Mouse (Mus musculus) lung, embryonic 16.5 days (tissue): ENCODE results near the gene Mylk2. TPM values are rescaled to one million over a fixed set of nuclear protein-coding genes. Genes with fewer than 3 reads are reported as not detected.

Source experiments
- ATAC-seq: fragments of 200-750 bp; cut with Nextera tagmentation; 2 replicates; pipeline ENCODE4 v1.8.0; 2017; ENCODE audit warnings: low read depth, mild to moderate bottlenecking, moderate library complexity
- H3K27ac ChIP-seq: fragments of 300-500 bp; sonication (generic); 2 replicates; pipeline ENCODE4 v1.5.1; 2014; ENCODE audit warnings: mild to moderate bottlenecking, control low read depth, low read length
- H3K27me3 ChIP-seq: fragments of 300-500 bp; sonication (generic); 2 replicates; pipeline ENCODE4 v1.6.1; 2014; ENCODE audit warnings: low read depth, low read length, mixed read lengths; ENCODE audit not compliant: control insufficient read depth, insufficient read depth
- H3K36me3 ChIP-seq: fragments of 300-500 bp; sonication (generic); 2 replicates; pipeline ENCODE4 v1.6.1; 2014; ENCODE audit warnings: low read length; ENCODE audit not compliant: control insufficient read depth, insufficient read depth
- H3K4me1 ChIP-seq: fragments of 300-500 bp; sonication (generic); replicated peaks from 2 replicates; pipeline ENCODE4 v1.6.1; 2014; ENCODE audit warnings: low read length, mixed read lengths; ENCODE audit not compliant: control insufficient read depth, insufficient read depth
- H3K4me2 ChIP-seq: fragments of 300-500 bp; sonication (generic); 2 replicates; pipeline ENCODE4 v1.6.1; 2014; ENCODE audit warnings: low read depth, low read length, control low read depth
- H3K4me3 ChIP-seq: fragments of 300-500 bp; sonication (generic); 2 replicates; pipeline ENCODE4 v1.5.1; 2014; ENCODE audit warnings: mild to moderate bottlenecking, low read length, control low read depth
- H3K9ac ChIP-seq: fragments of 300-500 bp; sonication (generic); 2 replicates; pipeline ENCODE4 v1.6.1; 2014; ENCODE audit warnings: low read length, control low read depth
- H3K9me3 ChIP-seq: fragments of 300-500 bp; sonication (generic); 2 replicates; pipeline ENCODE4 v1.6.1; 2016; ENCODE audit warnings: low read length; ENCODE audit not compliant: control insufficient read depth
- WGBS: fragments of 180-500 bp; shearing (Covaris S2); extraction: QIAGEN DNeasy Blood & Tissue Kit; methylation state at CpG from one replicate; pipeline ENCODE4 v1.1.7; 2014; 5-methylcytosine and 5-hydroxymethylcytosine counted together
- polyA plus RNA-seq: library from polyadenylated mRNA; unstranded; fragments of >200 nt; fragmentation: Nextera tagmentation; extraction: Ambion mirVana; gene quantifications from 2 replicates; pipeline ENCODE4 v1.2.1, GENCODE M21; 2015

Gene Mylk2
- polyA plus RNA-seq, 1 experiment from 2014 or later: 0.16 TPM

GRCm38 (mm10) chr2:152896926-152897325, 14.2 kb upstream of the Mylk2 start:
- Histone ChIP-seq H3K9me3 (no peaks in the 10 kb centered on the region), H3K27me3 (no peaks in the 10 kb centered on the region), H3K4me1 (no peaks in the 10 kb centered on the region), H3K4me3 (no peak overlapping the region), H3K36me3 (peaks cover 33% of the 10 kb centered on the region), H3K9ac (no peak overlapping the region), H3K27ac (no peak overlapping the region), H3K4me2 (no peak overlapping the region)
- no peak for ATAC-seq
- WGBS: 77% methylated on average over 3 of the region's 3 CpGs

- Histone ChIP-seq H3K4me2 (no peak overlapping the region), H3K27ac (no peak overlapping the region), H3K9ac (no peak overlapping the region), H3K9me3 (no peaks in the 10 kb centered on the region), H3K36me3 (peaks cover 14% of the 10 kb centered on the region), H3K27me3 (no peaks in the 10 kb centered on the region), H3K4me3 (no peak overlapping the region), H3K4me1 (no peaks in the 10 kb centered on the region)
- ATAC-seq: no peak
- WGBS: 58% methylated on average over 6 of the region's 6 CpGs
Measured at GRCm38 (mm10) chr2:152899011-152899410, 12.1 kb upstream of the Mylk2 start.

GRCm38 (mm10) chr2:152901296-152901695, 9.9 kb upstream of the Mylk2 start:
- Histone ChIP-seq H3K4me2 (no peak overlapping the region), H3K27me3 (no peaks in the 10 kb centered on the region), H3K9ac (no peak overlapping the region), H3K27ac (no peak overlapping the region), H3K4me1 (peaks cover 6% of the 10 kb centered on the region; the same call in 1 of the 2 replicates), H3K9me3 (no peaks in the 10 kb centered on the region), H3K4me3 (no peak overlapping the region), H3K36me3 (no peaks in the 10 kb centered on the region)
- no peak for ATAC-seq
- WGBS: 88% methylated on average over 15 of the region's 15 CpGs

- Histone ChIP-seq H3K27ac (no peak overlapping the region), H3K9me3 (no peaks in the 10 kb centered on the region), H3K4me3 (no peak overlapping the region), H3K27me3 (no peaks in the 10 kb centered on the region), H3K9ac (no peak overlapping the region), H3K36me3 (no peaks in the 10 kb centered on the region), H3K4me2 (no peak overlapping the region), H3K4me1 (peaks cover 16% of the 10 kb centered on the region)
- WGBS: 44% methylated on average over 3 of the region's 3 CpGs
- no peak for ATAC-seq
Measured at GRCm38 (mm10) chr2:152902658-152903057, 8.5 kb upstream of the Mylk2 start.

GRCm38 (mm10) chr2:152903586-152903985, 7.6 kb upstream of the Mylk2 start:
- no peak overlapping the region for H3K27ac ChIP-seq
- H3K9ac ChIP-seq: no peak overlapping the region
- no peak overlapping the region for H3K4me3 ChIP-seq
- H3K27me3 ChIP-seq: no peaks in the 10 kb centered on the region
- H3K36me3 ChIP-seq: no peaks in the 10 kb centered on the region
- no peak for ATAC-seq
- 68% methylated on average over 4 of the region's 4 CpGs for WGBS
- H3K4me1 ChIP-seq: peaks cover 16% of the 10 kb centered on the region
- no peak overlapping the region for H3K4me2 ChIP-seq
- no peaks in the 10 kb centered on the region for H3K9me3 ChIP-seq

- Histone ChIP-seq H3K36me3 (no peaks in the 10 kb centered on the region), H3K9me3 (no peaks in the 10 kb centered on the region), H3K27me3 (no peaks in the 10 kb centered on the region), H3K4me1 (peaks cover 16% of the 10 kb centered on the region), H3K4me3 (no peak overlapping the region), H3K4me2 (no peak overlapping the region), H3K27ac (no peak overlapping the region), H3K9ac (no peak overlapping the region)
- 40% methylated on average over 5 of the region's 5 CpGs for WGBS
- no peak for ATAC-seq
Measured at GRCm38 (mm10) chr2:152904127-152904643, 7.0 kb upstream of the Mylk2 start.

- Histone ChIP-seq H3K4me2 (no peak overlapping the region), H3K4me1 (peaks cover 16% of the 10 kb centered on the region), H3K27ac (0 out of 2 replicates have a peak overlapping the region, but pooled peaks have one; percentile 17), H3K9me3 (no peaks in the 10 kb centered on the region), H3K27me3 (no peaks in the 10 kb centered on the region), H3K36me3 (no peaks in the 10 kb centered on the region), H3K9ac (no peak overlapping the region), H3K4me3 (no peak overlapping the region)
- WGBS: 41% methylated on average over 11 of the region's 11 CpGs
- peak; percentile 35; the same call in 1 of the 2 replicates for ATAC-seq
Measured at GRCm38 (mm10) chr2:152905036-152905829, 5.9 kb upstream of the Mylk2 start.

- H3K36me3 ChIP-seq: no peaks in the 10 kb centered on the region
- peak; percentile 29; the same call in 1 of the 2 replicates for ATAC-seq
- H3K4me3 ChIP-seq: no peak overlapping the region
- WGBS: 46% methylated on average over 9 of the region's 9 CpGs
- no peak overlapping the region for H3K9ac ChIP-seq
- peaks cover 16% of the 10 kb centered on the region for H3K4me1 ChIP-seq
- no peak overlapping the region for H3K27ac ChIP-seq
- peaks cover 5% of the 10 kb centered on the region; the same call in 1 of the 2 replicates for H3K27me3 ChIP-seq
- no peak overlapping the region for H3K4me2 ChIP-seq
- no peaks in the 10 kb centered on the region for H3K9me3 ChIP-seq
Measured at GRCm38 (mm10) chr2:152906274-152907037, 4.7 kb upstream of the Mylk2 start.
